Mouse (Mus musculus) right cerebral cortex, postnatal 10 days (tissue): ENCODE results near the gene Trim67.

ENCODE experiments used
- DNase-seq, 2 experiments: peaks; one replicate each; pipeline ENCODE4 v3.0.0; 2021; ENCODE audit warnings: low spot score in 2 of 2

Gene Trim67

DNA sequence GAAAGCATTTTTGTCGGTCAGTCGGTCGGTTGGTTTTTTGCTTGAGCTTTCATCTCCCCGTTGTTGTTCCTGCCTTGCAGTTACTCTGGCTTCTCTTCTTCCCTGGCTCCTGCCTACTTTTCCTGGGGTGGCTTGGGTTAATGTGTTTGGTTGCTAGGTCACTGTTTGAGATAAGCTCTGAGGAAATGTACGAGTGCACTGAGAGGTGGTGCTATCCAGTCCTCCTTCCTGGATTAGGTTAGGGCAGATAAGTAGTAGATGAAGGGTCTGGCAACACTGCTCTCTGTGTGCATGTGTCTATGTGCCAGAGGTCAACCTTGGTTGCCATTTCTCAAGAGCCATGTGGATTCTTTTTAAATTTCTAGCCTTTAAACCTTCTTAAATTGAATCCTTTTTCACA is 79.8 kb downstream of the Trim67 start:
- DNase-seq: no peak

DNA sequence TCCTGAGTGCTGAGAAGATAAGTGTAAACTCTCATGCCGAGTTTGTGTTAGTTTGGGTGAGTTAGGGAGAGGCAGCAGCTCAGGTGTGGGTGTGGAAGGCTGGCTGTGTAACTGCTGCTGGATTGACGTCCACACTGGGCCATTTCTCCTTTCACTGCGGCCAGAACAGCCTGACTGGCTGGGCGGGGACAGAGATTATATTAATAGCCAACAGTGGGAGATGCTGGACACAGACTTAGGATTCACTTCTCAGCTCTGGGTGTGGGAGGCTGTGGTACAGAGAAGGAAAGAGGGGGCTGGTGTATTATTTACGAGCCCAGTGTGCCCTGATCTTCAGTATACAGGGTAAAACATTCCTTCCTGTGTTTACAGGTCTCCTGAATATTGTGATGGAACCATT is 85.2 kb downstream of the Trim67 start:
- no peak for DNase-seq

DNA sequence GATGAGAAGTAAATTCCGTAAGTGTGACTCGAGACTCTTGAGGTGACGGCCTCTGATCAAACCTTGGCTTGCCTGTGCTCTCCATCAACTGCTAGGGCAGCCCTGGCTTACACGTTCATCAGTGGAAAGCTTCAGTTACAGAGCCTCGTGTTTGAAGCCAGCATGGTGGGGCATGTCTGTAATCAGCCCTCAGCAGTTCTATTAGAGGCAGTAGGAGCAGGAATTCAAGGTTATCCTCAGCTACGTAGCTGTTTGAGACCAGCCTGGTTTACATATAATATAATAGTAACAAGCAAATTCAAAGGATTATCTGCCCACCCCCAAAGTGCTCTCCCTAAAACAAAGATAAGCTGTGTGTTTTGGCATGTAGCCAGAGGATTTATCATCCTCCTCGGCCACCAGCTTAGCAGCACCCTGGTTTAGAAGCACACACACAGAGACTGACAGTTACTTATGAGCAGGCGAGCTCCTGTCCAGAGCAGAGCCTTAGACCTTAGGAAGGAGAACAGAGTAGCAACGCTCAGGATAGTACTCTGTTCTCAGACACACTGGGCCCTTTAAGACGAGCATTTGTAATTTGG is 86.1 kb downstream of the Trim67 start:
- DNase-seq: no peak
